Mouse (Mus musculus): Measurements from ENCODE around the gene Slc9a9. TPM values are rescaled to one million over a fixed set of nuclear protein-coding genes. Genes with fewer than 3 reads are reported as not detected.

Gene Slc9a9
- polyA plus RNA-seq, 1 experiment from 2014 or later, result 6.7 TPM

Small RNA genes within 50 kb of the gene (microRNA-seq; reads per million reads assigned to microRNA genes)
- gene Mir7656, result not detected

Other genes starting within 250 kb of the Slc9a9 start
- gene 1190002N15Rik, start 131.8 kb upstream of the Slc9a9 start, polyA plus RNA-seq (2014; fragmentation: Nextera tagmentation; extraction: Ambion mirVana), result 10.6 and 11.9 TPM in 2 replicates

All from midbrain, embryonic 14.5 days (tissue).